Mouse (Mus musculus) heart, embryonic 11.5 days (tissue): ENCODE measurements around the gene Kptn. TPM values are rescaled to one million over a fixed set of nuclear protein-coding genes. Genes with fewer than 3 reads are reported as not detected.
A peak's percentile ranks its signal among the peaks of the same experiment; 100 is the strongest.

ENCODE experiments used
- ATAC-seq: fragments of 200-750 bp; cut with Nextera tagmentation; replicated peaks from 2 replicates; pipeline ENCODE4 v1.8.0; 2017; ENCODE audit warnings: moderate library complexity; ENCODE audit not compliant: insufficient number of reproducible peaks, low FRiP score, low TSS enrichment
- H3K27ac ChIP-seq: fragments of 300-500 bp; sonication (generic); 2 replicates; pipeline ENCODE4 v1.5.1; 2014; ENCODE audit warnings: mild to moderate bottlenecking, low read depth, low read length
- H3K27me3 ChIP-seq: fragments of 300-500 bp; sonication (generic); 2 replicates; pipeline ENCODE4 v1.6.1; 2014; ENCODE audit warnings: mild to moderate bottlenecking, low read length, mixed read lengths; ENCODE audit not compliant: control insufficient read depth, insufficient read depth
- H3K36me3 ChIP-seq: fragments of 300-500 bp; sonication (generic); 2 replicates; pipeline ENCODE4 v1.6.1; 2014; ENCODE audit warnings: mild to moderate bottlenecking, low read length, moderate library complexity, mixed read lengths; ENCODE audit not compliant: control insufficient read depth, insufficient read depth
- H3K4me1 ChIP-seq: fragments of 300-500 bp; sonication (generic); 2 replicates; pipeline ENCODE4 v1.6.1; 2014; ENCODE audit warnings: low read length; ENCODE audit not compliant: control insufficient read depth, insufficient read depth
- H3K4me2 ChIP-seq: fragments of 300-500 bp; sonication (generic); 2 replicates; pipeline ENCODE4 v1.6.1; 2014; ENCODE audit warnings: mild to moderate bottlenecking, moderate library complexity
- H3K4me3 ChIP-seq: fragments of 300-500 bp; sonication (generic); 2 replicates; pipeline ENCODE4 v1.5.1; 2014; ENCODE audit warnings: low read depth, low read length
- H3K9ac ChIP-seq: fragments of 300-500 bp; sonication (generic); 2 replicates; pipeline ENCODE4 v1.6.1; 2014; ENCODE audit warnings: mild to moderate bottlenecking, low read depth, low read length, moderate library complexity
- H3K9me3 ChIP-seq: fragments of 300-500 bp; sonication (generic); replicated peaks from 2 replicates; pipeline ENCODE4 v1.6.1; 2016; ENCODE audit warnings: low read length; ENCODE audit not compliant: control insufficient read depth
- WGBS: fragments of 180-500 bp; shearing (Covaris S2); extraction: QIAGEN DNeasy Blood & Tissue Kit; methylation state at CpG from one replicate; pipeline ENCODE4 v1.1.7; 2014; ENCODE audit not compliant: insufficient replicate concordance; 5-methylcytosine and 5-hydroxymethylcytosine counted together
- polyA plus RNA-seq: library from polyadenylated mRNA; unstranded; fragments of >200 nt; fragmentation: Nextera tagmentation; extraction: Ambion mirVana; gene quantifications from 2 replicates; pipeline ENCODE4 v1.2.1, GENCODE M21; 2014

Gene Kptn
- polyA plus RNA-seq, 1 experiment from 2014 or later: 26.4 TPM

DNA sequence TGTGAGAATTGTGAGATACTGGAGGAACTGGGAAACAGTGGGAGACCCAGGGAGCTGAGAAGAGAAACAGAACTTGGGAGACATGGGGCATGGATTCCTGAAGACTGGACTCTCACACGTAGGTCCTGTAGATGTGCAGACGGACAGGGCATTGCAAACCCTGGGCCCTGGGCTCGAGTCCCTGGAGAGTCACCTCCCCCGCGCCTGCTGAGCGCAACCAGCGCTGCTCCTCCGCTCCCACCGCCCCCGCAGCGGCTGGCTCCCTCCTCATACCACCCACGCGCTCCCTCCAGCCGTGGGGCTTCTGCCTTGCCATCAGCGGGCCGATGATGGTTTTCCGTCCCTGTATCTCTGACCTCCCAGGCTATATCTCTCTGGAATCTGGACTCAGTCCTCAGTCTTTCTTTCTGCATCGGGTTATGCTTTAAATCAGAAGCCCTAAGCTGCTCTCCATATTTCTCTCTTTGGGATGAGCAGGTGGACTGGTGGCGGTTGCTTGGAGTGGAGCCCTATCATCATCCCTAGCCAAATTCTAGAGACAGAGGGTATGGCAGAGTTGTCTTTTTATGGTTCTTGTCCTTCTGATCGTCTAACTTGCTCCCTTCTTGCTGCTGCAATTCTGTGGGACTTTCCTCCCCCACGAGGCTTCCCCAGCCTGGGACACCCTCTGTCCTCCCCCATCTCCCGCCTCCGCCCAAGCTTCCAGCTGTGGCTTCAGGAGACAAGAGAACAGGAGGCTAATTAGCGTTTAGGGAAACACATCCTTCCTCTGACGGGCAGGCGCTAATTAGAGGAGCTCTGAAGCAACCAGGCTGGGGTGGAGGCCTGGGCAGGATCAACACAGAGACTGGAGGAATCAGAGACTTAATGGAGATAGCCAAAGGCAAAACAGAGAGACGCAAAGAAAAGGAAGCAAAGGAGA is 27.1 kb downstream of the Kptn start:
- WGBS: 30% methylated on average over 27 of the region's 27 CpGs
- peaks cover 31% of the 10 kb centered on the region for H3K27me3 ChIP-seq
- H3K4me3 ChIP-seq: no peak overlapping the region
- H3K4me2 ChIP-seq: no peak overlapping the region
- H3K36me3 ChIP-seq: no peaks in the 10 kb centered on the region
- H3K27ac ChIP-seq: no peak overlapping the region
- no peaks in the 10 kb centered on the region for H3K9me3 ChIP-seq
- no peak for ATAC-seq
- H3K4me1 ChIP-seq: no peaks in the 10 kb centered on the region
- H3K9ac ChIP-seq: no peak overlapping the region

DNA sequence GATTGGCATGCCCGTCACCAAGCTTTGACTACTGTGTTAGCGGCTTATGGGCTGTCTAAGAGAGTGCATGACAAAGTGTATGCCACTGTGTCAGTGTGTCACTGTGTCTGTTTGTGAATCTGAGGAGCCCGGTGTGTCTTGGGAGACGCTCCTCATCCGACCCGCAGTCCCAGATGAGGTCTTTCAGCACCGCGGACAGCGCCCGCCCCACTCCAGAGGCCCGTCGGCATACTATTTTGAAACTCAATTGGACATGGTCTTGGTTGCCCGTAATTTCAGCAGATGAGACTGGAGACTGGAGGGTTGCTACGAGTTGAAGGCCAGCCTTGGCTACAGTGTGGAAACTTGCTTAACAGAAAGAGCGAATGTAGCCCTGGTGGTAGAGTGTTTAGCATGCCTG is 27.9 kb downstream of the Kptn start:
- no peak overlapping the region for H3K4me3 ChIP-seq
- no peaks in the 10 kb centered on the region for H3K4me1 ChIP-seq
- 14% methylated on average over 15 of the region's 15 CpGs for WGBS
- no peak overlapping the region for H3K4me2 ChIP-seq
- ATAC-seq: no peak
- no peaks in the 10 kb centered on the region for H3K9me3 ChIP-seq
- peaks cover 31% of the 10 kb centered on the region for H3K27me3 ChIP-seq
- H3K36me3 ChIP-seq: no peaks in the 10 kb centered on the region
- H3K9ac ChIP-seq: no peak overlapping the region
- no peak overlapping the region for H3K27ac ChIP-seq

DNA sequence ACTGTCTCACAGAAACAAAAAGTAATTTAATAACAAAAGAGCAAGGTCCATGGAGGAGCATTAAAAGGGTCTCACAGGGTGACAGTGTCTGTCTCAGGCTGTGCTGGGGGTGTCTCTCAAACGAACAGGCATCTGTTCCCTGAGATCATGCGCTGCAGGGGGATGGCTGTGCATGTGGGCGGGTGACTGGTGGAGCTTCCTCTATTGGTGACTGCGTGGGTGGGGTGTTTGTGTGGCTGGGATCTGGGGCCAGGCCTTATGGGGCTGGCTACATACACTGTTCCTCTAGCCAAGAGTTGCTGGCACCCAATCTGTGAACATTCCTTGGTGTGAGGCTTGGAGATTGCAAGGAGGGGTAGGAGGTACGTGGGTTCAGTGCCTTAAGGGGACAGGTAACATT is 29.5 kb downstream of the Kptn start:
- no peak for ATAC-seq
- Histone ChIP-seq H3K4me2 (no peak overlapping the region), H3K9me3 (no peaks in the 10 kb centered on the region), H3K36me3 (no peaks in the 10 kb centered on the region), H3K27ac (no peak overlapping the region), H3K27me3 (peaks cover 31% of the 10 kb centered on the region), H3K9ac (no peak overlapping the region), H3K4me3 (no peak overlapping the region), H3K4me1 (no peaks in the 10 kb centered on the region)
- 54% methylated on average over 5 of the region's 5 CpGs for WGBS

DNA sequence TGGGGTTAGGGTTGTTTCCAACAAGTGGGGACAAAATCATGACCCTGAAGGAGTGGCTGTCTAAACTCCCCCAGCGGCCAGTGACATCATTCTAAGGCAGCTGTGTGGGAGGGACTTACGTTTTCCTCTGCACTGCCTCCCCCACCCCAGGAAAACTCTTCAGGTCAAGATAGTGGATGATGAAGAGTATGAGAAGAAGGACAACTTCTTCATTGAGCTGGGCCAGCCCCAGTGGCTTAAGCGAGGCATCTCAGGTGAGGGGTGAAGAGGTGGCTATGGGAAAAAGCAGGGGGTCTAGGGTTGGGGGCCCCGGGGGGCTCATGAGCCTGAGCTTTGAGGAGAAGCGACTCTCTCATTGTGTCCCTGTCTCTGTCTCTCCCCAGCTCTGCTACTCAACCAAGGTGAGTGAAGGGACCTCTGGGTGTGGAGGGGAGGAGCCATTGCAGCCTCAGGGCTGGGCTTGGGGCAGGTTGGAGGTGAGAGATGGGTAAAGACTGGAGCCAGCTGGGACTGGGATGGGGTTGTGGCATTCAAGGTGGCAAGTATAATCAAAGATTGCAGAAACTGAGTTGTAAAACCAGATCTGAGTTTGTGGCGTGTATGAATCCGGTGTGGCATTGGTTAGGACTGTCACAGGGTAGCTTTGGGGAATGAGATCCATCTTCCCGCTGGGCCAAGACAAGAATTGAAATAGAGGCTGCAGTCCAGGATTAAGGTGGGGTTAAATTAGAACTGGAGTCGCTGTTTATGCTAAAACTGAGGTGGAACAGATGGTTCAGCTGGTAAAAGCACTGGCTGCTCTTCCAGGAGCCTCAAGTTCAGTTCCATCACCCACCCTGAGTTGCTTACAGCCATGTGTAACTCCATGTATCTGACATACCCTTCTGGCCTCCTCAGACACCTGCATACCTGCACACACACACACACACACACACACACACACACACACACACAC is 30.8 kb downstream of the Kptn start:
- Histone ChIP-seq H3K4me3 (no peak overlapping the region), H3K27ac (no peak overlapping the region), H3K9ac (no peak overlapping the region), H3K4me2 (no peak overlapping the region), H3K9me3 (no peaks in the 10 kb centered on the region), H3K4me1 (0 out of 2 replicates have a peak, but pooled peaks cover 3% of the 10 kb centered on the region), H3K36me3 (no peaks in the 10 kb centered on the region), H3K27me3 (peaks cover 25% of the 10 kb centered on the region)
- 67% methylated on average over 9 of the region's 9 CpGs for WGBS
- ATAC-seq: no peak

DNA sequence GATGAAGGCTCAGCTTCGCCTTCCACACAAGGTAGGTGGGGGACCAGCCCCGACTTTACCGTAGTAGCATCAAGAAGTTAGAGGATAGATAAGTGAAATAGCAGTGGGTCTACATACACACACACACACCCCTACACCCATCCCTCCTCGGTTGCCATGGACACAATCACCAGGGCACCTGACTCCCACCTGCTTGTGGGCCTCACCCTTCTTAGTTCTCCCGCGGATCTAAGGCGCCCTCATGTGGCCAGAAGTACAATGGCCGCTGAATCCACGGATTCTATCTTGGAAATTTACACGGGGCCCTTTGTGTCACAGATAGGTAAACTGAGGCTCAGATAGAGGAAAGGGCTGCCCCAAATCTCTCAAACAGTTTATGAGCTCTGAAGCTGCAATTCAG is 33.8 kb downstream of the Kptn start:
- Histone ChIP-seq H3K4me2 (no peak overlapping the region), H3K4me1 (0 out of 2 replicates have a peak, but pooled peaks cover 3% of the 10 kb centered on the region), H3K27ac (no peak overlapping the region), H3K36me3 (no peaks in the 10 kb centered on the region), H3K4me3 (no peak overlapping the region), H3K27me3 (peaks cover 7% of the 10 kb centered on the region; the same call in 1 of the 2 replicates), H3K9me3 (no peaks in the 10 kb centered on the region), H3K9ac (no peak overlapping the region)
- ATAC-seq: no peak; the same call in 1 of the 2 replicates
- WGBS: 22% methylated on average over 10 of the region's 10 CpGs

DNA sequence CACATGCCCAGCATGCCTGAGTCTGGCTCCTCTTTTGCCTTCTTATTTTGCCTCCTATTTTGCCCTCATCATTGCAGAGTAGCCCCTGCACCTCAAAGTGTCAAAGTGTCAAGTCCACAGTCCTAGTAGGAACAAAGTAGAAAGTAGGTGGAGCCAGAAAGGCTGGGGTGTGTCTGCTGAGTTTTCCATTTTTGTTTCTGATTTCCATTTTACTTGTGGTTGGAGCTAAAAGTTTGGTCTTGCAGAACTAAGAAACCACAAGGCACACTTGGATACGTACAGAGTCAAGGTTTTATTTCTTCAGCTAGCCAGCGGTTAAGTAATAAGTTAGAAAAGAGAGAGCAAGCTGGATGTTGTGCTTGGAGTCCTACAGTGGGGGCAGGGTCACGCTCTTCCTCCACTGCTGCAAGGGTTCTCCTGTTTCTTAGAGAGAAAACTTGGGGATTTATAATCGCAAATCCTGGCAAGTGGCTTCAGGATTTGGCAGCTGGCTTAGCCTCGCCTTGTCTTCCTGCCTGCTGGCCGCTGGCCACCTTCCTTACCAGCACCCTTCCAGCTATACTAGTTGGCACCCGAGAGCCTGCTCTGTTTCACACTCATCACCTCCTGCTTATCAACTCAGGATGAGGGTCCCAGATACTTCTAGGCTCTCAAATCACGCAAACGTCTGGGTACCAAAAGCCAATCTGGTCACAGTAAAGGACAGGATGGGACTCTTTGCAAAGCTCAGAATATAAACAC is 35.6 kb downstream of the Kptn start:
- H3K27ac ChIP-seq: no peak overlapping the region
- no peak overlapping the region for H3K9ac ChIP-seq
- WGBS: 43% methylated on average over 9 of the region's 9 CpGs
- H3K4me2 ChIP-seq: 0 out of 2 replicates have a peak overlapping the region, but pooled peaks have one; percentile 10
- H3K9me3 ChIP-seq: no peaks in the 10 kb centered on the region
- no peaks in the 10 kb centered on the region for H3K36me3 ChIP-seq
- 0 out of 2 replicates have a peak, but pooled peaks cover 3% of the 10 kb centered on the region for H3K4me1 ChIP-seq
- H3K27me3 ChIP-seq: peaks cover 22% of the 10 kb centered on the region
- ATAC-seq: no peak
- H3K4me3 ChIP-seq: no peak overlapping the region

DNA sequence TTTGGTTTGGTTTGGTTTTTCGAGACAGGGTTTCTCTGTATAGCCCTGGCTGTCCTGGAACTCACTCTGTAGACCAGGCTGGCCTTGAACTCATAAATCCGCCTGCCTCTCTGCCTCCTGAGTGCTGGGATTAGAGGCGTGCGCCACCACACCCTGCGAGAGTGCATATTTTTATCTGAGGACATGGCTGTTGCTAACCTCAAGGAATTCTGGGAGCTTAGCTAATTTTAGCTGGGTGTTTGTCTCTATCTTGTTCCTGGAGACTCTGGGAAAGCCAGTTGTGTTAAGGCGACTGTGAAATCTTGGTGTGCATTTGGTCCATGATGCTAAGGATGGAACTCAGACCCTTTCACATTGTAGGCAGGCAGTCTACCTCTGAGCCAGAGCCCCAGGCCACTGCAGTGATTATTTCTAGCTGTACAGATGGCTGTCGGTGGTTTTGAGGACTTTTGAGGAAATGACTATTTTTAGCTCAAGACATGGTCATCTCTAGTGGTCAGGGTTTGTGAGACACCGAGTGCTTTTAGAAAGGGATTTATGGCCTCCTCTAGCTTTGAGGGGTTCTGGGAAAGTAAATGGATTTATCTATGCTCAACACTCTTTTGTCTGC is 36.5 kb downstream of the Kptn start:
- Histone ChIP-seq H3K4me1 (0 out of 2 replicates have a peak, but pooled peaks cover 3% of the 10 kb centered on the region), H3K36me3 (no peaks in the 10 kb centered on the region), H3K4me2 (no peak overlapping the region), H3K9me3 (no peaks in the 10 kb centered on the region), H3K27me3 (peaks cover 22% of the 10 kb centered on the region), H3K4me3 (no peak overlapping the region), H3K9ac (no peak overlapping the region), H3K27ac (peak overlapping the region; percentile 76)
- no peak for ATAC-seq
- 34% methylated on average over 8 of the region's 8 CpGs for WGBS
